Comparison of ENCODE assay signal across 18 mouse cellular contexts in genomic region chr17:5710320-5711104, GRCm38 (mm10).
DNase-seq lines count a peak whose midpoint lies in the region; ATAC-seq and TF ChIP-seq lines count a peak whose summit lies in the region.
"Had no signal": no experiment of that assay in that cellular context is flagged by ENCODE, and none has a peak within 500 bp of the region (broad histone marks: within the 10 kb centered on the region; RNA-seq: fewer than 3 reads in every experiment).

No protein-coding gene starts in this region.

- no peaks in the 10 kb centered on the region for H3K9me3 ChIP-seq in midbrain, embryonic 14.5 days (ENCODE audit: control insufficient read depth, low read length)
- H3K9me3 ChIP-seq in stomach, embryonic 16.5 days (replicated peaks; ENCODE audit: control insufficient read depth, low read length): no peaks in the 10 kb centered on the region
- no peaks in the 10 kb centered on the region for H3K9me3 ChIP-seq in liver, embryonic 12.5 days (replicated peaks)
- H3K9me3 ChIP-seq: embryonic facial prominence, embryonic 13.5 days; intestine, embryonic 15.5 days; kidney, embryonic 15.5 days; limb, embryonic 15.5 days had no signal

- H3K27me3 ChIP-seq in midbrain, embryonic 14.5 days (ENCODE audit: control insufficient read depth, insufficient read depth, low read length): 0 out of 2 replicates have a peak, but pooled peaks cover 2% of the 10 kb centered on the region
- H3K27me3 ChIP-seq in stomach, embryonic 16.5 days (ENCODE audit: control insufficient read depth, insufficient read depth, low read length): no peaks in the 10 kb centered on the region
- no peaks in the 10 kb centered on the region for H3K27me3 ChIP-seq in liver, embryonic 12.5 days (replicated peaks)
- H3K27me3 ChIP-seq: CH12.LX; embryonic facial prominence, embryonic 13.5 days; intestine, embryonic 15.5 days; kidney, embryonic 15.5 days; limb, embryonic 15.5 days had no signal

- no peak for ATAC-seq in midbrain, embryonic 14.5 days (ENCODE audit: low FRiP score, low TSS enrichment)
- peak; percentile 58; the same call in 1 of the 2 replicates for ATAC-seq in stomach, embryonic 16.5 days (ENCODE audit: insufficient read depth, low FRiP score)
- no peak for ATAC-seq in liver, embryonic 12.5 days
- ATAC-seq: intestine, embryonic 15.5 days had no signal

- 61% methylated on average over 7 of the region's 7 CpGs for WGBS in midbrain, embryonic 14.5 days
- WGBS in stomach, embryonic 16.5 days: 48% methylated on average over 7 of the region's 7 CpGs
- 63% methylated on average over 7 of the region's 7 CpGs for WGBS in liver, embryonic 12.5 days (ENCODE audit: insufficient replicate concordance)

- H3K27ac ChIP-seq in layer of hippocampus, adult 2 months: peak overlapping the region; percentile 69
- H3K27ac ChIP-seq in midbrain, embryonic 14.5 days (replicated peaks; ENCODE audit: low read depth, low read length): peak overlapping the region; percentile 55; the same call in 1 of the 2 replicates
- no peak overlapping the region for H3K27ac ChIP-seq in stomach, embryonic 16.5 days (ENCODE audit: low read length)
- no peak overlapping the region for H3K27ac ChIP-seq in liver, embryonic 12.5 days
- H3K27ac ChIP-seq: embryonic facial prominence, embryonic 13.5 days; intestine, embryonic 15.5 days; kidney, embryonic 15.5 days; limb, embryonic 15.5 days had no signal

- no peak overlapping the region for H3K4me2 ChIP-seq in midbrain, embryonic 14.5 days (ENCODE audit: low read length)
- no peak overlapping the region for H3K4me2 ChIP-seq in stomach, embryonic 16.5 days (ENCODE audit: low read depth, low read length)
- no peak overlapping the region for H3K4me2 ChIP-seq in liver, embryonic 12.5 days
- H3K4me2 ChIP-seq: embryonic facial prominence, embryonic 13.5 days; intestine, embryonic 15.5 days; kidney, embryonic 15.5 days; limb, embryonic 15.5 days had no signal

- TF ChIP-seq CTCF in layer of hippocampus, adult 2 months (conservative IDR thresholded peaks at IDR 0.05): no peak

- peak; percentile 20 for DNase-seq in embryo, embryonic 10.5 days (ENCODE audit: low spot score)
- DNase-seq in embryo, embryonic 11 days: no peak
- DNase-seq in layer of hippocampus, adult 2 months (ENCODE audit: low spot score in 2 of 2): no peak
- no peak for DNase-seq in layer of hippocampus, postnatal 10 days (ENCODE audit: low spot score in 2 of 2)
- DNase-seq in midbrain, embryonic 14.5 days: peak; percentile 40
- no peak for DNase-seq in kidney, postnatal 36 days
- DNase-seq: adrenal gland, postnatal 25 days; cerebellum, postnatal 36 days; lung, adult 18-20 months; lung, postnatal 36 days had no signal

- H3K4me3 ChIP-seq in layer of hippocampus, adult 2 months: no peak overlapping the region
- no peak overlapping the region for H3K4me3 ChIP-seq in midbrain, embryonic 14.5 days (replicated peaks; ENCODE audit: low read depth, low read length)
- H3K4me3 ChIP-seq in stomach, embryonic 16.5 days (replicated peaks; ENCODE audit: low read length): no peak overlapping the region
- H3K4me3 ChIP-seq in liver, embryonic 12.5 days: no peak overlapping the region
- H3K4me3 ChIP-seq: embryonic facial prominence, embryonic 13.5 days; intestine, embryonic 15.5 days; kidney, embryonic 15.5 days; limb, embryonic 15.5 days; myocyte had no signal

- H3K9ac ChIP-seq in midbrain, embryonic 14.5 days (replicated peaks; ENCODE audit: low read length): no peak overlapping the region
- H3K9ac ChIP-seq in stomach, embryonic 16.5 days (ENCODE audit: low read length): no peak overlapping the region
- H3K9ac ChIP-seq in liver, embryonic 12.5 days: no peak overlapping the region
- H3K9ac ChIP-seq: embryonic facial prominence, embryonic 13.5 days; intestine, embryonic 15.5 days; kidney, embryonic 15.5 days; limb, embryonic 15.5 days had no signal

- no peaks in the 10 kb centered on the region for H3K36me3 ChIP-seq in midbrain, embryonic 14.5 days (ENCODE audit: control insufficient read depth, insufficient read depth, low read length)
- H3K36me3 ChIP-seq in stomach, embryonic 16.5 days (ENCODE audit: control insufficient read depth, insufficient read depth, low read length): no peaks in the 10 kb centered on the region
- 0 out of 2 replicates have a peak, but pooled peaks cover 3% of the 10 kb centered on the region for H3K36me3 ChIP-seq in liver, embryonic 12.5 days
- H3K36me3 ChIP-seq: embryonic facial prominence, embryonic 13.5 days; intestine, embryonic 15.5 days; kidney, embryonic 15.5 days; limb, embryonic 15.5 days had no signal

- peaks cover 13% of the 10 kb centered on the region; the same call in 1 of the 2 replicates for H3K4me1 ChIP-seq in midbrain, embryonic 14.5 days (ENCODE audit: control insufficient read depth, insufficient read depth, low read length)
- peaks cover 4% of the 10 kb centered on the region for H3K4me1 ChIP-seq in stomach, embryonic 16.5 days (ENCODE audit: control insufficient read depth, insufficient read depth, low read length)
- peaks cover 4% of the 10 kb centered on the region; the same call in 1 of the 2 replicates for H3K4me1 ChIP-seq in liver, embryonic 12.5 days
- H3K4me1 ChIP-seq: intestine, embryonic 15.5 days; limb, embryonic 15.5 days had no signal

Comparison
In these comparisons a context has a peak if more than half of its experiments do, and no peak if none do; other contexts are left out.
1. DNase-seq: peak in embryo, embryonic 10.5 days (single experiment) and midbrain, embryonic 14.5 days (single experiment); none in embryo, embryonic 11 days (single experiment), layer of hippocampus, adult 2 months (0 of 2), layer of hippocampus, postnatal 10 days (0 of 2) and kidney, postnatal 36 days (0 of 2).
2. H3K27ac ChIP-seq: peak in layer of hippocampus, adult 2 months (single experiment) and midbrain, embryonic 14.5 days (single experiment); none in stomach, embryonic 16.5 days (single experiment) and liver, embryonic 12.5 days (single experiment).